Mouse (Mus musculus): ENCODE measurements around the gene Olfr883.

The Olfr883 gene

GRCm38 (mm10) chr9:38025508-38025907, at the start of gene Olfr883:
Gene Olfr883, plus strand, starts transcription at chr9:38025808.
- DNase-seq (ENCODE audit: extremely low spot score), result no peak

- no peak for DNase-seq (ENCODE audit: extremely low spot score)
Observed at GRCm38 (mm10) chr9:37991525-37991924, 34.1 kb upstream of the Olfr883 start, which contains the start of gene Olfr881. Gene Olfr881, plus strand, starts transcription at chr9:37991825.

- DNase-seq (ENCODE audit: extremely low spot score), result no peak
Observed at GRCm38 (mm10) chr9:37998581-37999204, 26.9 kb upstream of the Olfr883 start.

- no peak for DNase-seq (ENCODE audit: extremely low spot score)
Observed at GRCm38 (mm10) chr9:38000021-38000420, 25.6 kb upstream of the Olfr883 start.

- no peak for DNase-seq (ENCODE audit: extremely low spot score)
Observed at GRCm38 (mm10) chr9:38046255-38046654, 20.6 kb downstream of the Olfr883 start, which contains the start of gene Olfr884. Gene Olfr884, plus strand, starts transcription at chr9:38046555.

- no peak for DNase-seq (ENCODE audit: extremely low spot score)
Observed at GRCm38 (mm10) chr9:38061022-38061421, 35.4 kb downstream of the Olfr883 start, which contains the start of gene Olfr885. Gene Olfr885, plus strand, starts transcription at chr9:38061322.

Data from embryo, embryonic 9.5 days (tissue).